Mouse (Mus musculus) embryonic fibroblast, embryonic 13.5 days (primary cell): Measurements from ENCODE around the gene Gm21972. TPM values are rescaled to one million over a fixed set of nuclear protein-coding genes. Genes with fewer than 3 reads are reported as not detected.

Source experiments
- H3K27ac ChIP-seq: 2 replicates; pipeline ENCODE4 v1.5.1; 2012; ENCODE audit warnings: low read length, control low read depth, inconsistent platforms; ENCODE audit not compliant: insufficient read depth
- H3K4me1 ChIP-seq: 2 replicates; pipeline ENCODE4 v1.6.1; 2011; ENCODE audit warnings: low read length; ENCODE audit not compliant: control insufficient read depth, insufficient read depth
- H3K4me3 ChIP-seq: 2 replicates; pipeline ENCODE4 v1.5.1; 2011; ENCODE audit warnings: mild to moderate bottlenecking, control low read depth, low read length; ENCODE audit not compliant: insufficient read depth
- CTCF ChIP-seq: IDR thresholded peaks from 2 replicates; pipeline ENCODE4 v1.5.1; 2011; ENCODE audit warnings: mild to moderate bottlenecking, control low read depth, low read length, moderate library complexity, borderline replicate concordance; ENCODE audit not compliant: insufficient read depth
- POLR2A ChIP-seq: IDR thresholded peaks from 2 replicates; pipeline ENCODE4 v1.6.1; 2011; ENCODE audit warnings: low read depth, mild to moderate bottlenecking, control low read depth, low read length, moderate library complexity
- polyA plus RNA-seq: library from polyadenylated mRNA; stranded (reverse); fragments of >200 nt; gene quantifications from 2 replicates; pipeline ENCODE4 v1.2.4, GENCODE M21; 2011; ENCODE audit warnings: low read depth; ENCODE audit not compliant: missing spikeins, insufficient read length

Gm21972 gene
- polyA plus RNA-seq, 1 experiment = 10.5 TPM

DNA sequence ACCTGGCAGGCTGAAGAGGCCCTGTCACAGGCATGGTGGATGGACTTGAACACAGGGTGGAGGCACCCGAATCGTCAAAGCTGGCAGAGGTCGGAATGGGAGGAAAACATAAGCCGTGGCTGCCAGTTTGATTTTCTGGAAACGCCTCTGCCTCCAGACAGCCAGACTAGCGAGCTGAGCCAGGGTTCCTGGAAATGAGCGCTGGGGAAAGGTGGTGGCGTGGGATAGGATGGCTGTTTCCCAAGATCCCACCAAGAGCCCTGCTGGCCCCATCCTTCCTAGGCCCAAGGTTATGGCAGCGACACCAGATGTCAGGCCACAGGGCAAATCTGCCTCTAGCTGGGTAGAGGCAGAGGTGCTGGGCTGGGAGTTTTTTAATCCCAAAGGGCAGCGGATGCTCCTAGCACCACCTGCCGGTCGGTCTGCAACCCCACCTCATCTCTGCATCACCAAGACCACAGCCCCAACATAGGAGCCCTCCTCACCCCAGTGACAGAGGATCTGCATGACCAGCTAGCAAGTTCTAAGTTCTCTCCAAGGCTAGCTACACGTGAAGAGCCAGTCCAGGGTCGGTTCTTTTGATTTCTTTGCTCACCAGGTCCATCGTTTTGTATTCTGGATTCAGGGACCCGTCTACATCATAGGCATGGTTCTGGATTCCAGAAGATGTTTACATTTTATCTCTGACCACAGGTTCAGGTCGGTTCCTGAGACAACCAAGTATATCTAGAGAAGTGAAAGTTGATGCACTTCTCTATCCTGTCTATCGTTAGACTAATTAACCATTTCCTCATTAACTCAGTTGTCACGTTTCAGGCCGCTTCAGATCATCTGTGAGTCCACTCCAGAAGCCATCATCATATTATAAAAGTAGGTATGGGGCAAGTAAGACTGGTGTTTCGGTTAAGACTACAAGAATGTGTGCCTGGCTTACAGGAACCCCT, 10.8 kb downstream of the Gm21972 start:
- TF ChIP-seq CTCF (no peak), POLR2A (no peak)
- no peak overlapping the region for H3K27ac ChIP-seq
- peaks cover 3% of the 10 kb centered on the region; the same call in 1 of the 2 replicates for H3K4me1 ChIP-seq
- H3K4me3 ChIP-seq = no peak overlapping the region

DNA sequence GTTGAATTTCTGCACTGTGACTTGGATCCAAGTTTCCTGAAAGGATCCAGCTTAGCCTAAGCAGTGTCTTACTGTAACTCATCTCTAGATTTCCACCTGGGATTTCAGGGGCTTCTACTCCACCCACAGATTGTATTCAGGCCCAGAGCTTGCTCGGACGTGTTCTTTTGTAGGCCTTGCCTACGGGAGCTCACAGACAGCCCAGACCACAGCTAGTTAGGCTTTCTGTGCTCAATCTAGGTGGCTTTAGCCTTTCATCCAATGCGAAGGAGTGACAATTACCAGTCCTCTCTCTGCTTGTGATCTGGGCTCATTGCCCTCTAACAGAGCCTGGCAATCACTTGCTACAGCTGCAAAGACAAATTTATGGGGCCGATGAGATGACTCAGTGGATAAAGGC, 12.9 kb downstream of the Gm21972 start:
- H3K27ac ChIP-seq = peak overlapping the region; percentile 65
- peaks cover 3% of the 10 kb centered on the region; the same call in 1 of the 2 replicates for H3K4me1 ChIP-seq
- TF ChIP-seq CTCF (no peak), POLR2A (no peak)

DNA sequence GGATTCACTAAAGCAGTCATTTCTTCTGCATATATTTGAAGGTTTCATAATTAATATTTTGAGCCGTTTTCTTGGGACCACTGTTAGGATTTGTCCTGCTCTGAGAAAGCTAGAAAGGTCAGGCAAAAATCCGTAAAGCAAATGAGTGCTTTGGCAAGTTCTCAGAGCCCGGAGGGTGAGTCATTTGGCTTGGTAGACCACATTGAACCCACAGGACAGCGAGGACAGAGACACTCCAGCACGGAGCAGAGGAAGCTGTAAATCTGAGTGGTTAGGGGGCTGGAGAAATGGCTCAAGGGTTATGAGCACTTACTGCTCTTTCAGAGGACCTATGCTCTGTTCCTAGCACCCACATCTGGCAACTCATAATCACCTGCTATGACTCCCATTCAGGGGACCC, 14.1 kb downstream of the Gm21972 start:
- H3K27ac ChIP-seq = peak overlapping the region; percentile 79
- TF ChIP-seq CTCF (no peak), POLR2A (no peak)
- peaks cover 3% of the 10 kb centered on the region; the same call in 1 of the 2 replicates for H3K4me1 ChIP-seq
- no peak overlapping the region for H3K4me3 ChIP-seq

More for the DNA sequence above, 12.9 kb downstream of the Gm21972 start:
- H3K4me3 ChIP-seq = no peak overlapping the region

DNA sequence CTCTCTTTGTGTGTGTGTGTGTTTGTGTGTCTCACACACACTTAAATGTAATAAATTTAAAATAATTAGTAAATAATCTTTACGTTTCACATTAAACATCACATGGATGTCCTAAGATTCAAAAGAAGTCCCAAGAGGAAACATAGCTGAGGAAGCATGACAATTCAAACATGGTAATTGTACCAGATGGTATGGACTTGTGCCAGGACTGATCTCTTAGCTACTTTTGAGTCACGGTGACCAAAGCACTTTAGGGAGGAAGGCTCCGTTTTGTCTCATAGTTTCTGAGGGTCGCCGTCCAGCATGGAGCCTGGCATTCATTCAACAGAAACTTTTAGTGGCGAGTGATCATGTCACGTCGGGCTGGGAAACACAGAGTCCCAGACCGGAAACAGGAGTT, 14.7 kb downstream of the Gm21972 start:
- Histone ChIP-seq H3K4me3 (no peak overlapping the region), H3K27ac (peak overlapping the region; percentile 79), H3K4me1 (peaks cover 3% of the 10 kb centered on the region; the same call in 1 of the 2 replicates)
- TF ChIP-seq POLR2A = no peak
- TF ChIP-seq CTCF = no peak

DNA sequence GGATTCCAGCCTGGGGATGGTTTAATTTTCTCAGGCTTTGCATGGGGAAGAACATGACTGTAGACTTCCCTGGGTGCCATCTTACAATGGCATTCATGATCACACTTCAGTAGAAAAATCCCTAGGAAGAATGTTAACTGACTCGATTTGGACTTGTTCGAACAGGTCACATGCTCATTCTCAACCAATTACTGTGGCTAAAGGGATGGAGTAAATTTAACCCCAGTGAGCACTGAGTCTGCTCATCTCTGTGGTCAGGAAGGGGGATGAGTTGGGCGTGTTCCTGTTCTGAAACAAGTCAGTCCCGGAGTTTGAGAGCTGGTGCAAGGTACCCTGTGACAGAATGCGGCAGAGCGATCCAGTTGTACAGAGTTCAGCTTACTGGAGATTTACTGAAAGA, 17.5 kb downstream of the Gm21972 start:
- TF ChIP-seq CTCF = no peak
- Histone ChIP-seq H3K4me3 (no peak overlapping the region), H3K27ac (peak overlapping the region; percentile 3; the same call in 1 of the 2 replicates), H3K4me1 (peaks cover 7% of the 10 kb centered on the region; the same call in 1 of the 2 replicates)

DNA sequence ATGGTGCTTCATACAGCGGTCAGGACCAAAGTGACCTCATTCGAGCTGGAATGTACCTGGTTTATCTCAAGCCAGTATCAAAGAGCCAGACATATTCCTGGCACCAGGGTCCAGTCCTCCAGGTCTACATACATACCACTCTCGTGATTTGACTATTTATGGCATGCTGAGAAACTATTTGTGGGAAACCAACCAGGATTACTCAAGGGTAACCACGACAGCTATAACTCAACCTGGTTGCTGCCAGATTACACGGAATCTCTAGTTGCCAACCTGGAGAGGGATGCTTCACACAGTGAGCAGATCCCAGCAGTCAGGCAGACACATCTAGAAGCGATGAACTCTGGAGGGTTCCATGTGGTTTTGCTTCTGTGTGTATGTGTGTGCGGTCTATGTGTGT, 17.9 kb downstream of the Gm21972 start:
- Histone ChIP-seq H3K27ac (no peak overlapping the region), H3K4me1 (peaks cover 4% of the 10 kb centered on the region; the same call in 1 of the 2 replicates), H3K4me3 (no peak overlapping the region)
- TF ChIP-seq CTCF = no peak
- TF ChIP-seq POLR2A = no peak

DNA sequence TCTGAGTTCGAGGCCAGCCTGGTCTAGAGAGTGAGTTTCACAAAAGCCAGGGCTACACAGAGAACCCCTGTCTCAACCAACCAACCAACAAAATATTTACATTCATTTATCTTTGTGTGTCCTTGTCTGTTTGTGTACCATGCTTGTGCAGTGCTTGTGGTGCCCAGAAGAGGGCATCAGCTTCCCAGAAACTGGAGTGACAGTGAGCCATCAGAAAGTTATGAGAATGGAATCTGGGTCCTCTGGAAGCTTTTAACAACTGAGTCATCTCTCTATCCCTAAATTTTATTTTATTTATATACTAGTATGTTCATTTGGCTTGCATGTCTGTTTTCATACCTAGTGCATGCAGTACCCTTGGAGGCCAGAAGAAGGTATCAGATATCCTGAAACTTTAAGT, 19.2 kb downstream of the Gm21972 start:
- TF ChIP-seq POLR2A = no peak
- peak; percentile 29; the same call in 1 of the 2 replicates for TF ChIP-seq CTCF
- 0 out of 2 replicates have a peak, but pooled peaks cover 3% of the 10 kb centered on the region for H3K4me1 ChIP-seq
- no peak overlapping the region for H3K4me3 ChIP-seq
- H3K27ac ChIP-seq = no peak overlapping the region

DNA sequence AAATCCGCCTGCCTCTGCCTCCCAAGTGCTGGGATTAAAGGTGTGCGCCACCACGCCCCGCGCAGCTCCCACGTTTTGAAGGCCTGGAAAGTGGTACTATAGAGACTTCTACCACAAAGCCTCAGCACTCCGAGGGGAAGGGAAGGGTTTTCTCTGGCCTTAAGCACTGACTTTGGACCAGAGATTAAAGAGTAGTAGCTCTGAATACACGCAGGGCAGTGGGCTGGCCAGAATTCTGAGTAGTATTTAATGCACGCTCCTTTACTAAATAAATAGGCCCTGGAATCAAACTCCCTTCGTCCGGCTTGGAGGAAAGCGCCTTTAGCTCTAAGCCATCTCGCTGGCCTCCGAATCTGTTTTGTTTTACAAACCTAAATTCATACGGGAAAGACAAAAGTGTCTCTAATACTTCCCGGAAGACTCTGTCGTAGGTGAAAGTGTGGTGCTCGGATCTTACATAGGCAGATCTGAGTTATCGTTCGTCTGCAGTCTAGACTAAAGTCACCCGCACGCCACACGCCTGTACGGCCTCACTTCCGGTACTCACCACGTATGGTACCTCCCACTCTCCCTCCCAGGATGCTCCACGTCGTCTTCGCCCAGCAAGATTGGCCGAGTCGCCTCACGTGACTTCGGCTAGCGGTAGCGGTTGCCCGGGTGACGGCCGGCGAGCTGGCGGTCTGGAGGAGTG, 20.8 kb downstream of the Gm21972 start, which contains the start of gene Armc9:
Gene Armc9 (plus strand): TSS at position 648 of the 691 bp plus-strand sequence.
- Histone ChIP-seq H3K4me3 (peak within 1 kb of the TSS; percentile 65), H3K4me1 (0 out of 2 replicates have a peak, but pooled peaks cover 3% of the 10 kb centered on the region), H3K27ac (peak within 1 kb of the TSS; percentile 74)
- TF ChIP-seq POLR2A (peak; percentile 98), CTCF (no peak)

DNA sequence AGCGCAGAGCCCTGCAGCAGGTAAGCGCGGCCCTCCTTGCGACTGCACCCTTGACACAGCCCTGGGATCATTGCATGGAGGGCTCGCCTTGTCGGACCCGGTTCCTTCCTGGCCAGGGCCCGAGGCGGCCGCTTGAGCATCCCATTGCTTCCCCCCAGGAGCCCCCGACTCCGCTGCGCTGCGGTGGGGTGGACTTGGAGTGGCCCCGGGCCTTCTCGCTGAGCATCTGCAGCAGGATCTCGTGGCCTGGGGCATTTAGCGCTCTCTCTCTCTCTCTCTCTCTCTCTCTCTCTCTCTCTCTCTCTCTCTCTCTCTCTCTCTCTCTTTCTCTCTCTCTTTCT, 21.4 kb downstream of the Gm21972 start:
- H3K4me3 ChIP-seq = peak overlapping the region; percentile 65
- 0 out of 2 replicates have a peak, but pooled peaks cover 3% of the 10 kb centered on the region for H3K4me1 ChIP-seq
- TF ChIP-seq CTCF (no peak), POLR2A (no peak)
- H3K27ac ChIP-seq = no peak overlapping the region
